Mouse (Mus musculus) forebrain, embryonic 15.5 days (tissue): Measurements from ENCODE around the gene Mcoln3. TPM values are rescaled to one million over a fixed set of nuclear protein-coding genes. Genes with fewer than 3 reads are reported as not detected.
A peak's percentile ranks its signal among the peaks of the same experiment; 100 is the strongest.

Source experiments
- ATAC-seq: fragments of 200-750 bp; cut with Nextera tagmentation; replicated peaks from 2 replicates; pipeline ENCODE4 v1.8.0; 2017; ENCODE audit warnings: mild to moderate bottlenecking, moderate TSS enrichment, moderate library complexity
- H3K27ac ChIP-seq: fragments of 300-500 bp; sonication (generic); replicated peaks from 2 replicates; pipeline ENCODE4 v1.5.1; 2015; ENCODE audit warnings: mild to moderate bottlenecking, inconsistent platforms
- H3K27me3 ChIP-seq: fragments of 300-500 bp; sonication (generic); 2 replicates; pipeline ENCODE4 v1.6.1; 2015; ENCODE audit warnings: inconsistent platforms
- H3K36me3 ChIP-seq: fragments of 300-500 bp; sonication (generic); 2 replicates; pipeline ENCODE4 v1.6.1; 2015; ENCODE audit warnings: mild to moderate bottlenecking, inconsistent platforms
- H3K4me1 ChIP-seq: fragments of 300-500 bp; sonication (generic); 2 replicates; pipeline ENCODE4 v1.6.1; 2015; ENCODE audit warnings: inconsistent platforms
- H3K4me2 ChIP-seq: fragments of 300-500 bp; sonication (generic); replicated peaks from 2 replicates; pipeline ENCODE4 v1.6.1; 2015; ENCODE audit warnings: mild to moderate bottlenecking, inconsistent platforms
- H3K4me3 ChIP-seq: fragments of 300-500 bp; sonication (generic); 2 replicates; pipeline ENCODE4 v1.5.1; 2015; ENCODE audit warnings: mild to moderate bottlenecking, inconsistent platforms
- H3K9ac ChIP-seq: fragments of 300-500 bp; sonication (generic); replicated peaks from 2 replicates; pipeline ENCODE4 v1.6.1; 2015; ENCODE audit warnings: mild to moderate bottlenecking, inconsistent platforms
- H3K9me3 ChIP-seq: fragments of 300-500 bp; sonication (generic); 2 replicates; pipeline ENCODE4 v1.6.1; 2016; ENCODE audit warnings: inconsistent platforms
- WGBS: fragments of 180-500 bp; shearing (Covaris S2); methylation state at CpG from one replicate; pipeline ENCODE4 v1.1.7; 2015; ENCODE audit warnings: mixed read lengths; 5-methylcytosine and 5-hydroxymethylcytosine counted together
- polyA plus RNA-seq: library from polyadenylated mRNA; unstranded; fragments of >200 nt; fragmentation: Nextera tagmentation; extraction: Ambion mirVana; gene quantifications from 2 replicates; pipeline ENCODE4 v1.2.1, GENCODE M21; 2015

Mcoln3 gene
- polyA plus RNA-seq, 1 experiment from 2014 or later = 0.67 TPM

- Histone ChIP-seq H3K27me3 (peaks cover 11% of the 10 kb centered on the region; the same call in 1 of the 2 replicates), H3K4me1 (peaks cover 11% of the 10 kb centered on the region), H3K4me2 (no peak overlapping the region), H3K9me3 (no peaks in the 10 kb centered on the region), H3K4me3 (no peak overlapping the region), H3K36me3 (no peaks in the 10 kb centered on the region), H3K27ac (no peak overlapping the region), H3K9ac (no peak overlapping the region)
- WGBS = 43% methylated on average over 12 of the region's 12 CpGs
- ATAC-seq = no peak
Observed at GRCm38 (mm10) chr3:146153862-146154611, 36.8 kb downstream of the Mcoln3 start.

- WGBS = 86% methylated on average over 13 of the region's 13 CpGs
- no peak overlapping the region for H3K27ac ChIP-seq
- H3K36me3 ChIP-seq = no peaks in the 10 kb centered on the region
- no peak overlapping the region for H3K9ac ChIP-seq
- H3K4me2 ChIP-seq = no peak overlapping the region
- no peaks in the 10 kb centered on the region for H3K9me3 ChIP-seq
- H3K27me3 ChIP-seq = 0 out of 2 replicates have a peak, but pooled peaks cover 3% of the 10 kb centered on the region
- ATAC-seq = no peak
- H3K4me3 ChIP-seq = no peak overlapping the region
- no peaks in the 10 kb centered on the region for H3K4me1 ChIP-seq
Observed at GRCm38 (mm10) chr3:146155628-146156576, 38.7 kb downstream of the Mcoln3 start.

GRCm38 (mm10) chr3:146156811-146157210 is 39.6 kb downstream of the Mcoln3 start:
- H3K9me3 ChIP-seq = no peaks in the 10 kb centered on the region
- WGBS = 90% methylated on average over 2 of the region's 2 CpGs
- no peaks in the 10 kb centered on the region for H3K27me3 ChIP-seq
- H3K9ac ChIP-seq = no peak overlapping the region
- no peak overlapping the region for H3K27ac ChIP-seq
- H3K4me1 ChIP-seq = no peaks in the 10 kb centered on the region
- no peak for ATAC-seq
- no peak overlapping the region for H3K4me3 ChIP-seq
- no peak overlapping the region for H3K4me2 ChIP-seq
- H3K36me3 ChIP-seq = no peaks in the 10 kb centered on the region

- H3K9ac ChIP-seq = no peak overlapping the region
- H3K36me3 ChIP-seq = no peaks in the 10 kb centered on the region
- no peak for ATAC-seq
- 79% methylated on average over 4 of the region's 4 CpGs for WGBS
- no peaks in the 10 kb centered on the region for H3K4me1 ChIP-seq
- no peak overlapping the region for H3K27ac ChIP-seq
- H3K9me3 ChIP-seq = no peaks in the 10 kb centered on the region
- H3K27me3 ChIP-seq = no peaks in the 10 kb centered on the region
- H3K4me2 ChIP-seq = no peak overlapping the region
- H3K4me3 ChIP-seq = no peak overlapping the region
Observed at GRCm38 (mm10) chr3:146158039-146158438, 40.8 kb downstream of the Mcoln3 start.

GRCm38 (mm10) chr3:146159360-146159759 is 42.1 kb downstream of the Mcoln3 start:
- H3K4me1 ChIP-seq = no peaks in the 10 kb centered on the region
- no peak overlapping the region for H3K4me2 ChIP-seq
- no peak overlapping the region for H3K9ac ChIP-seq
- no peak for ATAC-seq
- 91% methylated on average over 2 of the region's 2 CpGs for WGBS
- no peaks in the 10 kb centered on the region for H3K27me3 ChIP-seq
- no peaks in the 10 kb centered on the region for H3K36me3 ChIP-seq
- no peak overlapping the region for H3K4me3 ChIP-seq
- H3K27ac ChIP-seq = no peak overlapping the region
- H3K9me3 ChIP-seq = no peaks in the 10 kb centered on the region

GRCm38 (mm10) chr3:146162197-146162596 is 44.9 kb downstream of the Mcoln3 start:
- Histone ChIP-seq H3K27me3 (no peaks in the 10 kb centered on the region), H3K4me2 (no peak overlapping the region), H3K4me1 (no peaks in the 10 kb centered on the region), H3K27ac (no peak overlapping the region), H3K4me3 (no peak overlapping the region), H3K9ac (no peak overlapping the region), H3K9me3 (no peaks in the 10 kb centered on the region), H3K36me3 (no peaks in the 10 kb centered on the region)
- no peak for ATAC-seq
- 77% methylated on average over 4 of the region's 4 CpGs for WGBS

- Histone ChIP-seq H3K4me1 (no peaks in the 10 kb centered on the region), H3K9me3 (no peaks in the 10 kb centered on the region), H3K36me3 (no peaks in the 10 kb centered on the region), H3K27me3 (no peaks in the 10 kb centered on the region), H3K4me2 (no peak overlapping the region), H3K4me3 (no peak overlapping the region), H3K9ac (no peak overlapping the region), H3K27ac (no peak overlapping the region)
- ATAC-seq = no peak
- 88% methylated on average over 4 of the region's 4 CpGs for WGBS
Observed at GRCm38 (mm10) chr3:146169356-146169755, 52.1 kb downstream of the Mcoln3 start.

- Histone ChIP-seq H3K4me1 (no peaks in the 10 kb centered on the region), H3K9me3 (no peaks in the 10 kb centered on the region), H3K27ac (no peak overlapping the region), H3K4me2 (no peak overlapping the region), H3K4me3 (no peak overlapping the region), H3K36me3 (no peaks in the 10 kb centered on the region), H3K9ac (no peak overlapping the region), H3K27me3 (no peaks in the 10 kb centered on the region)
- no peak for ATAC-seq
- WGBS = 84% methylated on average over 5 of the region's 5 CpGs
Observed at GRCm38 (mm10) chr3:146173030-146173429, 55.8 kb downstream of the Mcoln3 start.

GRCm38 (mm10) chr3:146174215-146174614 is 57.0 kb downstream of the Mcoln3 start:
- H3K36me3 ChIP-seq = no peaks in the 10 kb centered on the region
- no peak for ATAC-seq
- no peak overlapping the region for H3K9ac ChIP-seq
- H3K4me2 ChIP-seq = no peak overlapping the region
- H3K4me3 ChIP-seq = no peak overlapping the region
- H3K27me3 ChIP-seq = no peaks in the 10 kb centered on the region
- H3K27ac ChIP-seq = no peak overlapping the region
- H3K9me3 ChIP-seq = no peaks in the 10 kb centered on the region
- WGBS = 89% methylated on average over 9 of the region's 9 CpGs
- no peaks in the 10 kb centered on the region for H3K4me1 ChIP-seq

GRCm38 (mm10) chr3:146177295-146177694 is 60.0 kb downstream of the Mcoln3 start:
- H3K9ac ChIP-seq = no peak overlapping the region
- WGBS = 86% methylated on average over 7 of the region's 7 CpGs

GRCm38 (mm10) chr3:146177748-146178582 is 60.7 kb downstream of the Mcoln3 start:
- Histone ChIP-seq H3K36me3 (no peaks in the 10 kb centered on the region), H3K4me2 (peak overlapping the region; percentile 57), H3K27ac (peak overlapping the region; percentile 66; the same call in 1 of the 2 replicates), H3K9me3 (no peaks in the 10 kb centered on the region), H3K4me3 (peak overlapping the region; percentile 35), H3K27me3 (no peaks in the 10 kb centered on the region), H3K9ac (peak overlapping the region; percentile 38; the same call in 1 of the 2 replicates), H3K4me1 (no peaks in the 10 kb centered on the region)
- ATAC-seq = peak; percentile 91
- WGBS = 4% methylated on average over 16 of the region's 16 CpGs

More at GRCm38 (mm10) chr3:146177295-146177694, 60.0 kb downstream of the Mcoln3 start:
- Histone ChIP-seq H3K4me2 (peak overlapping the region; percentile 57), H3K27ac (no peak overlapping the region), H3K9me3 (no peaks in the 10 kb centered on the region), H3K4me3 (peak overlapping the region; percentile 35; the same call in 1 of the 2 replicates), H3K4me1 (no peaks in the 10 kb centered on the region), H3K36me3 (no peaks in the 10 kb centered on the region), H3K27me3 (no peaks in the 10 kb centered on the region)
- no peak for ATAC-seq
